Mouse (Mus musculus) MEL (cell line): ENCODE data around the gene Myo9b.

Source experiments
- CHD2 ChIP-seq: IDR thresholded peaks from 2 replicates; pipeline ENCODE4 v1.6.1; 2011; ENCODE audit warnings: low read length, improper control_type of control experiment
- CTCF ChIP-seq, 3 experiments: IDR thresholded peaks in 2 of 3; conservative IDR thresholded peaks in 1 of 3; 2 replicates each; pipeline ENCODE4 v1.5.1; 2011 to 2012; ENCODE audit warnings: low read length in 3 of 3, low read depth in 2 of 3, mild to moderate bottlenecking in 2 of 3, improper control_type of control experiment in 1 of 3, inconsistent platforms in 1 of 3, mixed read lengths in 1 of 3, moderate library complexity in 1 of 3; ENCODE audit not compliant: control insufficient read depth in 1 of 3, insufficient read depth in 1 of 3, poor library complexity in 1 of 3, severe bottlenecking in 1 of 3
- ETS1 ChIP-seq: IDR thresholded peaks from 2 replicates; pipeline ENCODE4 v1.6.1; 2012; ENCODE audit warnings: low read depth, mild to moderate bottlenecking, inconsistent platforms, low read length, improper control_type of control experiment, moderate library complexity
- GATA1 ChIP-seq: IDR thresholded peaks from 2 replicates; pipeline ENCODE4 v1.6.1; 2011; ENCODE audit warnings: low read depth, low read length, improper control_type of control experiment
- HCFC1 ChIP-seq: IDR thresholded peaks from 2 replicates; pipeline ENCODE4 v1.6.1; 2012; ENCODE audit warnings: low read depth, mild to moderate bottlenecking, inconsistent platforms, low read length, improper control_type of control experiment, moderate library complexity
- KAT2A ChIP-seq: conservative IDR thresholded peaks from 2 replicates; pipeline ENCODE4 v1.6.1; 2012; ENCODE audit warnings: low read depth, low read length, improper control_type of control experiment, inconsistent platforms
- MAX ChIP-seq: IDR thresholded peaks from 2 replicates; pipeline ENCODE4 v1.6.1; 2011; ENCODE audit warnings: low read length, improper control_type of control experiment
- MAZ ChIP-seq: IDR thresholded peaks from 2 replicates; pipeline ENCODE4 v1.6.1; 2012; ENCODE audit warnings: low read depth, mild to moderate bottlenecking, inconsistent platforms, low read length, improper control_type of control experiment
- MXI1 ChIP-seq: IDR thresholded peaks from 2 replicates; pipeline ENCODE4 v1.6.1; 2011; ENCODE audit warnings: mild to moderate bottlenecking, low read depth, low read length, improper control_type of control experiment
- NRF1 ChIP-seq: IDR thresholded peaks from 2 replicates; pipeline ENCODE4 v1.6.1; 2014; ENCODE audit warnings: low read depth, mild to moderate bottlenecking, inconsistent platforms, low read length, improper control_type of control experiment, moderate library complexity; ENCODE audit not compliant: poor library complexity, insufficient read depth, severe bottlenecking
- POLR2A ChIP-seq, 2 experiments: IDR thresholded peaks; 2 replicates each; pipeline ENCODE4 v1.6.1; 2011 to 2012; ENCODE audit warnings: low read length in 2 of 2, mild to moderate bottlenecking in 2 of 2, control low read depth in 1 of 2, improper control_type of control experiment in 1 of 2, low read depth in 1 of 2, moderate library complexity in 1 of 2; ENCODE audit not compliant: control insufficient read depth in 1 of 2, insufficient read depth in 1 of 2, poor library complexity in 1 of 2
- POLR2AphosphoS5 ChIP-seq: IDR thresholded peaks from 2 replicates; pipeline ENCODE4 v1.6.1; 2012; ENCODE audit warnings: low read depth, borderline replicate concordance, mild to moderate bottlenecking, inconsistent platforms, low read length, moderate library complexity, mixed read lengths
- USF1 ChIP-seq: IDR thresholded peaks from 2 replicates; pipeline ENCODE4 v1.6.1; 2014; ENCODE audit warnings: low read depth, mild to moderate bottlenecking, inconsistent platforms, low read length, improper control_type of control experiment, moderate library complexity
- USF2 ChIP-seq, 2 experiments: IDR thresholded peaks; 2 replicates each; pipeline ENCODE4 v1.6.1; 2011 to 2012; ENCODE audit warnings: improper control_type of control experiment in 2 of 2, low read length in 2 of 2, borderline replicate concordance in 1 of 2, inconsistent platforms in 1 of 2, low read depth in 1 of 2, mild to moderate bottlenecking in 1 of 2; ENCODE audit not compliant: insufficient read depth in 1 of 2

DNA sequence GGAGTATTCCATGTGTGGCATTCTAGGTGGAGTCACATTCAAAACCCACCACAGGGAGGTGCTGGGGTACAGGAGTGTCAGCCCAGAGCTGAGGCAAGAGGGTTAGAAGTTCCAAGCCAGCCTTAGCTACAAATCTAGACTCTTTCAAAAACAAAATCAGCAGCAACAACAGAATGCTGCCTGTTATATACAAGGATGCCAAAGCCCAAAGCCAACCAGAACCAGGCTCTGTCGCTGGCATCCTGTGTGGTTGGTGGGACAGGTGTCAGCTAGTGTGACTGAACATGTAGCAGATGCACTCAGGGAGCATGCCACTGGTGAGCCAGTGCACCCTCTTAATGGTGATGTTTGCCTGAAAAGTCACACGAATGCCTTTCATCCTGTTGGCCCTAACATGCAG lies 128.3 kb downstream of the Myo9b start:
- no peak for TF ChIP-seq KAT2A
- no peak; a peak in 1 of 6 replicates for TF ChIP-seq CTCF (IDR thresholded peaks at IDR 0.05 in 2 of 3, conservative IDR thresholded peaks at IDR 0.05 in 1 of 3; ENCODE audit: control insufficient read depth in 1 of 3, insufficient read depth in 1 of 3, low read depth in 2 of 3, low read length in 3 of 3, poor library complexity in 1 of 3, severe bottlenecking in 1 of 3)
- TF ChIP-seq HCFC1 = no peak
- TF ChIP-seq POLR2A (IDR thresholded peaks at IDR 0.05; ENCODE audit: control insufficient read depth in 1 of 2, insufficient read depth in 1 of 2, low read depth in 1 of 2, low read length in 2 of 2, poor library complexity in 1 of 2) = 0 out of 4 replicates have a peak, but pooled peaks of 1 of the 2 experiments have one; percentile 19
- TF ChIP-seq CHD2 = no peak
- no peak for TF ChIP-seq MAZ
- no peak for TF ChIP-seq POLR2AphosphoS5
- TF ChIP-seq ETS1 = no peak
- no peak for TF ChIP-seq NRF1
- TF ChIP-seq GATA1 = no peak
- TF ChIP-seq USF1 = no peak
- TF ChIP-seq MXI1 = no peak
- no peak for TF ChIP-seq USF2 (IDR thresholded peaks at IDR 0.05; ENCODE audit: borderline replicate concordance in 1 of 2, insufficient read depth in 1 of 2, low read depth in 1 of 2, low read length in 2 of 2)
- TF ChIP-seq MAX = no peak
